Mouse (Mus musculus): ENCODE results near the gene Tbx10. TPM values are rescaled to one million over a fixed set of nuclear protein-coding genes. Genes with fewer than 3 reads are reported as not detected.

Gene Tbx10
- total and polyA plus RNA-seq, 2 experiments from 2014 or later = not detected

- Histone ChIP-seq H3K9ac (replicated peaks; ENCODE audit: low read length, poor library complexity, severe bottlenecking) (no peak overlapping the region), H3K4me3 (ENCODE audit: low read depth, low read length) (no peak overlapping the region), H3K27me3 (ENCODE audit: insufficient read depth, low read length) (no peaks in the 10 kb centered on the region), H3K9me3 (ENCODE audit: low read length) (no peaks in the 10 kb centered on the region), H3K36me3 (ENCODE audit: insufficient read depth, low read length) (no peaks in the 10 kb centered on the region), H3K4me2 (ENCODE audit: low read depth, low read length, poor library complexity, severe bottlenecking) (no peak overlapping the region), H3K27ac (ENCODE audit: low read depth, low read length) (no peak overlapping the region), H3K4me1 (ENCODE audit: insufficient read depth, low read length) (no peaks in the 10 kb centered on the region)
- WGBS = 56% methylated on average over 6 of the region's 6 CpGs
- no peak for TF ChIP-seq CTCF (IDR thresholded peaks at IDR 0.05)
- DNase-seq (ENCODE audit: low spot score) (no peak), ATAC-seq (ENCODE audit: low FRiP score) (no peak)
Observed at GRCm38 (mm10) chr19:3990804-3991203, 1.7 kb upstream of the Tbx10 start.

GRCm38 (mm10) chr19:3991562-3991961 is 990 bp upstream of the Tbx10 start:
- Histone ChIP-seq H3K27ac (ENCODE audit: low read depth, low read length) (no peak overlapping the region), H3K4me2 (ENCODE audit: low read depth, low read length, poor library complexity, severe bottlenecking) (no peak overlapping the region), H3K9ac (replicated peaks; ENCODE audit: low read length, poor library complexity, severe bottlenecking) (no peak overlapping the region), H3K4me3 (ENCODE audit: low read depth, low read length) (no peak overlapping the region), H3K4me1 (ENCODE audit: insufficient read depth, low read length) (no peaks in the 10 kb centered on the region), H3K27me3 (ENCODE audit: insufficient read depth, low read length) (no peaks in the 10 kb centered on the region), H3K36me3 (ENCODE audit: insufficient read depth, low read length) (no peaks in the 10 kb centered on the region), H3K9me3 (ENCODE audit: low read length) (no peaks in the 10 kb centered on the region)
- no peak for ATAC-seq (ENCODE audit: low FRiP score)
- no peak for TF ChIP-seq CTCF (IDR thresholded peaks at IDR 0.05)
- 96% methylated on average over 3 of the region's 3 CpGs for WGBS
- DNase-seq (ENCODE audit: low spot score) = no peak

GRCm38 (mm10) chr19:3991966-3992365 is 586 bp upstream of the Tbx10 start:
- Histone ChIP-seq H3K27me3 (ENCODE audit: insufficient read depth, low read length) (no peaks in the 10 kb centered on the region), H3K9me3 (ENCODE audit: low read length) (no peaks in the 10 kb centered on the region), H3K36me3 (ENCODE audit: insufficient read depth, low read length) (no peaks in the 10 kb centered on the region), H3K4me3 (ENCODE audit: low read depth, low read length) (no peak overlapping the region), H3K27ac (ENCODE audit: low read depth, low read length) (no peak overlapping the region), H3K4me1 (ENCODE audit: insufficient read depth, low read length) (no peaks in the 10 kb centered on the region), H3K4me2 (ENCODE audit: low read depth, low read length, poor library complexity, severe bottlenecking) (no peak overlapping the region), H3K9ac (replicated peaks; ENCODE audit: low read length, poor library complexity, severe bottlenecking) (no peak overlapping the region)
- DNase-seq (ENCODE audit: low spot score) (no peak), ATAC-seq (ENCODE audit: low FRiP score) (no peak)
- no peak for TF ChIP-seq CTCF (IDR thresholded peaks at IDR 0.05)
- 77% methylated on average over 3 of the region's 3 CpGs for WGBS

GRCm38 (mm10) chr19:3994932-3995331 is 2.4 kb downstream of the Tbx10 start:
- no peaks in the 10 kb centered on the region for H3K36me3 ChIP-seq (ENCODE audit: insufficient read depth, low read length)
- ATAC-seq (ENCODE audit: low FRiP score) (no peak), DNase-seq (ENCODE audit: low spot score) (no peak)
- no peaks in the 10 kb centered on the region for H3K9me3 ChIP-seq (ENCODE audit: low read length)
- H3K9ac ChIP-seq (replicated peaks; ENCODE audit: low read length, poor library complexity, severe bottlenecking) = no peak overlapping the region
- no peak overlapping the region for H3K4me3 ChIP-seq (ENCODE audit: low read depth, low read length)
- H3K4me2 ChIP-seq (ENCODE audit: low read depth, low read length, poor library complexity, severe bottlenecking) = no peak overlapping the region
- no peaks in the 10 kb centered on the region for H3K27me3 ChIP-seq (ENCODE audit: insufficient read depth, low read length)
- H3K4me1 ChIP-seq (ENCODE audit: insufficient read depth, low read length) = no peaks in the 10 kb centered on the region
- no peak overlapping the region for H3K27ac ChIP-seq (ENCODE audit: low read depth, low read length)
- TF ChIP-seq CTCF (IDR thresholded peaks at IDR 0.05) = no peak
- WGBS = 74% methylated on average over 6 of the region's 6 CpGs

GRCm38 (mm10) chr19:3995505-3995904 is 3.0 kb downstream of the Tbx10 start:
- Histone ChIP-seq H3K4me1 (ENCODE audit: insufficient read depth, low read length) (no peaks in the 10 kb centered on the region), H3K27ac (ENCODE audit: low read depth, low read length) (no peak overlapping the region), H3K9ac (replicated peaks; ENCODE audit: low read length, poor library complexity, severe bottlenecking) (no peak overlapping the region), H3K36me3 (ENCODE audit: insufficient read depth, low read length) (no peaks in the 10 kb centered on the region), H3K27me3 (ENCODE audit: insufficient read depth, low read length) (no peaks in the 10 kb centered on the region), H3K4me3 (ENCODE audit: low read depth, low read length) (no peak overlapping the region), H3K4me2 (ENCODE audit: low read depth, low read length, poor library complexity, severe bottlenecking) (no peak overlapping the region), H3K9me3 (ENCODE audit: low read length) (no peaks in the 10 kb centered on the region)
- ATAC-seq (ENCODE audit: low FRiP score) (no peak), DNase-seq (ENCODE audit: low spot score) (no peak)
- 89% methylated on average over 3 of the region's 3 CpGs for WGBS
- no peak for TF ChIP-seq CTCF (IDR thresholded peaks at IDR 0.05)

GRCm38 (mm10) chr19:3996106-3996505 is 3.6 kb downstream of the Tbx10 start:
- Histone ChIP-seq H3K9me3 (ENCODE audit: low read length) (no peaks in the 10 kb centered on the region), H3K27me3 (ENCODE audit: insufficient read depth, low read length) (no peaks in the 10 kb centered on the region), H3K4me3 (ENCODE audit: low read depth, low read length) (no peak overlapping the region), H3K27ac (ENCODE audit: low read depth, low read length) (no peak overlapping the region), H3K4me1 (ENCODE audit: insufficient read depth, low read length) (peaks cover under 1% of the 10 kb centered on the region; the same call in 1 of the 2 replicates), H3K4me2 (ENCODE audit: low read depth, low read length, poor library complexity, severe bottlenecking) (no peak overlapping the region), H3K9ac (replicated peaks; ENCODE audit: low read length, poor library complexity, severe bottlenecking) (no peak overlapping the region), H3K36me3 (ENCODE audit: insufficient read depth, low read length) (no peaks in the 10 kb centered on the region)
- DNase-seq (ENCODE audit: low spot score) (no peak), ATAC-seq (ENCODE audit: low FRiP score) (no peak)
- no peak for TF ChIP-seq CTCF (IDR thresholded peaks at IDR 0.05)
- 78% methylated on average over 7 of the region's 7 CpGs for WGBS
